Mouse (Mus musculus): Measurements from ENCODE around the gene Kifc3.

Gene Kifc3

DNA sequence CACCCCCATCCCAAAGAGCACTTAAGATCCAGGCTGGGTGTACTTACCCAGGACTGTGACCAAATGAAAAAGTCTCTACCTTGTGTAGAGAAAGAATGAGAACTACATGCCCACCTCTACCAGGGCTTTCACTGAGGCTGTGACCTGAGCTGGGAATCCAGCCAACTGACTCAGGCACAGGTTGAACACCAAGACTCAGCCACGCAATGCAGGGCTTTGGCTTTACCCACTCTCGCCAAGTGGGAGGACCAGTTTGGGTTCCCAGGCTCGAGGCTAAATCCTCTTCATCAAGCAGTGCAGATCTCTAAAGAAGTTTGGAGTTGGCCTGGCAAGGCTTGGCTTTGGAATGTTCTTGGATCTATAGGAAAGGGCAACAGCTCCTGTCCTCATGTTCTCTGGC, 127.1 kb downstream of the Kifc3 start:
- no peak for DNase-seq (ENCODE audit: low spot score in 2 of 2)

DNA sequence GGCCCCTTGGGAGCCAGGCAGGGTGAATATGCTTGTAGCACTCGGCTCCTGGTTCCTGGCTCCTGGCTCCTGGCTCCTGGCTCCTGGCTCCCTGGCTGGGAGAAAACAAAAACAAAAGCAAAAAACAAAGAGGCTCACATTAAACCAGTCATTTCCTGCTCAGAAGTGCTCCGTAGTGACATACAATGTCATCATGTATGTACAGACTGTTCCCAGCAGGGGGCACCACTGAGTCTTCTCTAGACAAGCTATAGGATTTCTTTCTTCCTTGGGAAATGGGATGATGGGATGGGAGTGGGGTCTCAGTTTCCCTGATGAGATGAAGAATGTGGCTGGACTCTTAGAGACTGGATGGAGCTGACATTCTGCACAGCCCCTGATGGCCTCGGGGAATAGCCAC, 135.0 kb downstream of the Kifc3 start:
- DNase-seq (ENCODE audit: low spot score in 2 of 2), result peak in 1 of 2 experiments; percentile 26

DNA sequence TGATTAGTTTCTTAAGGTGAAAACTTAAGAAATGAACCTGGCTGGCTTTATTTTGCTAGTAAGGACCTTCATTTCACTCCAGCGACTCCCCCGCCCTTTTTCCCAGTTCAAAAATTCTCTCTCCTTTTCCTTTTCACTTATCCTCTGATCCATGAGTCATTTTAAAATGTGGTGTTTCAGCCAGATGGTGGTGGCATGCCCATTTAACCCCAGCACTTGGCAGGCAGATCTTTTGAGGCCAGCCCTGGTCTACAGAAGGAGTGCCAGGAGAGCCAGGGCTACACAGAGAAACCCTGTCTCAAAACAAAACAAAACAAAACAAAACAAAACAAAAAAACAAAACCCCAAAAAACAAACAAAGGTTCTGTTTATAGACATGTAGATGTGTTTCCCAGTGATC, 138.1 kb downstream of the Kifc3 start:
- DNase-seq (ENCODE audit: low spot score in 2 of 2), result no peak

DNA sequence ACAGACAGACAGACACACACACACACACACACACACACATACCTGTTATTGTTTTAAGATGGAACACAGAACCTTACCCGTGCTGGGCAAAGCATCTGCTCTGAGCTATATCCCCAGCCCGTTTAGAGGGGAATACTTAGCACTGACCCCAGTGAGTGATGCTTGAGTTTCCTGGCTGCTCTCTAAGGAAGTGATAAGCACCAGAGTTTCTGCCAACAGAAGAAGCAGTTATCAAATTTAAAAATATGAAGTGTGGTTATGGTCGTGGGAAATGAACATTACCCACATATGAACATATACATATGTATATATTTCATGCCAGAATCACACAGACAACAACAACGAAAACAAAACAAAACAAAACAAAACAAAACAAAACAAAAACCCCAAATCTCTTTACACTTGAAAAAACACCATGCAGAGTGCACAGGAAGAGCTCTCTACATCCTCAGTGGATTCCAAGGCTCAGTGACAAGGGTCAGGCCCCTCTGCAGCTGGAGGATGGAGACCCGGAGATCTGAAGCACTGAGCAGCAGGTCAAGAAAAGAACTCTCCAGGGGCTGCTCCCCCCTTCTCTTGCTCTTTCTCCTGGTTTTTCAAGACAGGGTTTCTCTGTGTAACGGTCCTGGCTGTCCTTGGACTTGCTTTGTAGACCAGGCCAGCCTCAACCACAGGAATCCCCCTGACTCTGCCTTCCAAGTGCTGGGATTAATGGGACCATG, 142.6 kb downstream of the Kifc3 start:
- peak in 1 of 2 experiments; percentile 25 for DNase-seq (ENCODE audit: low spot score in 2 of 2)

DNA sequence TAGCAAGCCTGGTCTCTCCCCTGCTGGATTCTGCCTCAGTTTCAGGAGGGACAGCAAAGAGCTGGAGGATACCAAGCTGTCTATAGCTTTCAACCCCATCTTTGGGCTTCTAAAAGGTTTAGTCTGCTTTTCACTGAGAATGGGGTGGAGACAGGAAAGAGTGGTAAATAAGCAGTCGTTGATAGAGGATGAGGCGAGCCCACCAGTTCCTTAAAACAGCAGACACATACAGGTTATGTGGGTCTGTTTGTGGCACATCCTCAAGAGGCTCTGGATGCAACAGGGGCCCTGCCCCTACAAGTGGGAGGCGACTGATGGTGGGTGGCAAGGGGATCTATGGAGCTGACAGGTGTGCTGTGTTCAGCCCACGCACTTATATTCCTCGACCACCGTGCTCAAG, 144.0 kb downstream of the Kifc3 start:
- no peak for DNase-seq (ENCODE audit: low spot score in 2 of 2)

DNA sequence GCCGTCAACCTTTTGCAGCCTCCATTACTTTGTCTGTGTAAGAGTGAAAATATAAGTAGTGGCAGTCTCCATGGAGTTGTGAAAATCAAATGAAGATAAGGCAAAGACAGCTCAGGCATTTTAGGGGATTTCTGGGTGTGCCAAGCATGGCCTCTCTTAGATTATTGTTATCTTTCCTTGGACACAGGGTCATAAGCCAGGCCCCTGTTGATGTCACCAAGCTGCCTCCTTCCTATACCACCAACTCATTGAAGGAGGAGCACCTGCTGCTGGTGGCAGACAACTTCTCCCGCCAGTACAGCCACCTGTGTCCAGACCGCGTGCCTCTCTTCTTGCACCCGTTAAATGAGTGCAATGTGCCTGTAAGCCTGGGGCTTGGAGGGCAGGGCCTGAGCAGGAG, 146.2 kb downstream of the Kifc3 start:
- no peak for DNase-seq (ENCODE audit: low spot score in 2 of 2)

DNA sequence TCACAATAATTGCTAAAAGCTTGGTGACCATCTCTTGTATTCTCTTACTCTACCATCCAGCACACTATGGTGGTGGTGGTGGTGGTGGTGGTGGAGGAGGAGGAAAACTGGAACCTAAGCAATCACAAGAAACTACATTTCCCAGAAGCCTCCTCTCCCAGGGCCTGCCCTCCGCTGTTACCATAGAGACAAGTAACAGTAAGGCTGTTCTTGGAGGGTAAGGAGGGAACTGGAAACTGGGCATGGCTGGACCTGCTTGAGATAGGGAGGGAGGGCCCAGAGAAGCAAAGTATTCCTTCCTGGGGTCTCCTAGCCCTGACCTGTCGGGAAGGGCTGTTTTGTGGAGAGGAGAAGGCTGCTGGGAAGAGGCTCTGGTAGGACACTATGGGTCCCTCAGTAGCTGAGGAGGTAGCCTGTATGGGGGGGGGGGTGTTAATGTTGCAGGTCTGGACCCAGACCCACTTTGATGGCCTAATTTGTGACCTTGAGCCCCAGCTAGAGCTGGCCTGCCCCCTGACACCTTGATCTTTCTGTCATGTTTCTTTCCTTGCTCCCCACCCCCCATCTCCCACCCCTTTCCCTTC, 147.6 kb downstream of the Kifc3 start, which contains the start of gene Drc7:
Gene Drc7 (plus strand): TSS at position 177 of the 584 bp plus-strand sequence.
- DNase-seq (ENCODE audit: low spot score in 2 of 2), result no peak

DNA sequence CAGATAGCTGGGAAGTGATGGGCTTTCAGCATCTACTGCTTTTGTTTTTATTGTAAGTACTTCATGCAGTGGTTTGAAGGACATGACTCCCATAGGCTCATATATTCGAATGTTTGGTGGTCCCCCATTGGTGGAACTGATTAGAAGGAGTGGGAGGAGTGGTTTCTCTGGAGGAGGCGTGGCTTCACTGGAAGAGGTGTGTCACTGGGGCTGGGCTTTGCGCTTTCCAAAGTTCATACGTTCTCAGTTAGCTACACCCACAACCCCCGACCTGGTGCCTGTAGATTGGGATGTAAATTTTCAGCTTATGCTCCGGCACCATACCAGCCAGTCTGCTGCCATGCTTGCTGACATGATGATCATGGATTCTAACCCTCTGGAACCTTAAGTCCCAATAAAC, 148.2 kb downstream of the Kifc3 start:
- no peak for DNase-seq (ENCODE audit: low spot score in 2 of 2)

All from heart, adult 9 months (tissue).